Mouse (Mus musculus) central nervous system, embryonic 18 days (tissue): ENCODE data around the gene 4930455H04Rik. TPM values are rescaled to one million over a fixed set of nuclear protein-coding genes. Genes with fewer than 3 reads are reported as not detected.

Source experiments
- polyA plus RNA-seq: library from polyadenylated mRNA; depleted of rRNA; stranded (reverse); fragments of >200 nt; gene quantifications from 2 replicates; pipeline ENCODE4 v1.2.3, GENCODE M21; 2012; rRNA removed

4930455H04Rik gene
- polyA plus RNA-seq, result not detected in 2 replicates

GRCm38 (mm10) chr3:116967967-116968366, at the start of gene 4930455H04Rik:
Gene 4930455H04Rik, plus strand, starts transcription at chr3:116968267.

GRCm38 (mm10) chr3:116968540-116968997, 502 bp downstream of the 4930455H04Rik start, which contains the start of gene Palmd:
Gene Palmd, minus strand, starts transcription at chr3:116968987.

Other genes with a start within 250 kb of the 4930455H04Rik start
- 13.0 and 13.3 TPM in 2 replicates for gene Agl, start 160.1 kb upstream of the 4930455H04Rik start, polyA plus RNA-seq
- 3.5 and 3.7 TPM in 2 replicates for gene Frrs1, start 108.8 kb upstream of the 4930455H04Rik start, polyA plus RNA-seq
- gene Palmd, start 720 bp downstream of the 4930455H04Rik start, polyA plus RNA-seq, result 7.6 and 8.2 TPM in 2 replicates